Mouse (Mus musculus) olfactory bulb, adult 2 months (tissue): ENCODE data around the gene Tnrc6c. TPM values are rescaled to one million over a fixed set of nuclear protein-coding genes. Genes with fewer than 3 reads are reported as not detected.

Source experiments
- H3K27ac ChIP-seq: fragments of 200-500 bp; 2 replicates; pipeline ENCODE4 v1.5.1; 2012; ENCODE audit warnings: low read depth, low read length; ENCODE audit not compliant: insufficient read depth
- H3K4me1 ChIP-seq: fragments of 200-500 bp; 2 replicates; pipeline ENCODE4 v1.6.1; 2012; ENCODE audit warnings: low read length; ENCODE audit not compliant: control insufficient read depth, insufficient read depth
- H3K4me3 ChIP-seq: fragments of 200-500 bp; 2 replicates; pipeline ENCODE4 v1.5.1; 2012; ENCODE audit warnings: mild to moderate bottlenecking, low read depth, low read length, moderate library complexity; ENCODE audit not compliant: insufficient read depth
- CTCF ChIP-seq: fragments of 200-500 bp; IDR thresholded peaks from 2 replicates; pipeline ENCODE4 v1.5.1; 2012; ENCODE audit warnings: low read depth, mild to moderate bottlenecking, low read length, moderate library complexity; ENCODE audit not compliant: insufficient read depth
- POLR2A ChIP-seq: fragments of 200-500 bp; IDR thresholded peaks from 2 replicates; pipeline ENCODE4 v1.6.1; 2012; ENCODE audit warnings: mild to moderate bottlenecking, low read depth, low read length, moderate library complexity; ENCODE audit not compliant: insufficient read depth
- WGBS: fragments of 180-500 bp; shearing (Covaris S2); methylation state at CpG from one replicate; pipeline ENCODE4 v1.1.7; 2018; 5-methylcytosine and 5-hydroxymethylcytosine counted together
- polyA plus RNA-seq: library from polyadenylated mRNA; stranded (reverse); fragments of >200 nt; gene quantifications from 2 replicates; pipeline ENCODE4 v1.2.4, GENCODE M21; 2012; ENCODE audit warnings: low replicate concordance; ENCODE audit not compliant: missing spikeins, insufficient read depth, insufficient read length

Tnrc6c gene
- polyA plus RNA-seq, 1 experiment = not detected

GRCm38 (mm10) chr11:117663036-117663809 lies 9.1 kb downstream of the Tnrc6c start:
- Histone ChIP-seq H3K27ac (no peak overlapping the region), H3K4me3 (no peak overlapping the region), H3K4me1 (peaks cover 8% of the 10 kb centered on the region)
- TF ChIP-seq POLR2A (no peak), CTCF (no peak)
- 74% methylated on average over 4 of the region's 4 CpGs for WGBS

- Histone ChIP-seq H3K4me1 (peaks cover 8% of the 10 kb centered on the region), H3K4me3 (no peak overlapping the region), H3K27ac (no peak overlapping the region)
- TF ChIP-seq CTCF (no peak), POLR2A (no peak)
These were observed 9.7 kb downstream of the Tnrc6c start for GRCm38 (mm10) chr11:117663810-117664139.

GRCm38 (mm10) chr11:117665189-117665588 lies 11.1 kb downstream of the Tnrc6c start:
- TF ChIP-seq POLR2A (no peak), CTCF (no peak)
- WGBS = 52% methylated on average over 3 of the region's 3 CpGs
- H3K27ac ChIP-seq = no peak overlapping the region
- H3K4me3 ChIP-seq = no peak overlapping the region
- peaks cover 6% of the 10 kb centered on the region for H3K4me1 ChIP-seq

GRCm38 (mm10) chr11:117666563-117666962 lies 12.5 kb downstream of the Tnrc6c start:
- no peak for TF ChIP-seq CTCF
- TF ChIP-seq POLR2A = no peak
- H3K27ac ChIP-seq = no peak overlapping the region
- H3K4me1 ChIP-seq = peaks cover 7% of the 10 kb centered on the region
- H3K4me3 ChIP-seq = no peak overlapping the region

GRCm38 (mm10) chr11:117667152-117667551 lies 13.1 kb downstream of the Tnrc6c start:
- TF ChIP-seq CTCF (no peak), POLR2A (no peak)
- WGBS = 89% methylated on average over 5 of the region's 5 CpGs
- Histone ChIP-seq H3K4me3 (no peak overlapping the region), H3K4me1 (peaks cover 8% of the 10 kb centered on the region), H3K27ac (no peak overlapping the region)

- TF ChIP-seq POLR2A = no peak
- TF ChIP-seq CTCF = no peak
- no peak overlapping the region for H3K4me3 ChIP-seq
- no peak overlapping the region for H3K27ac ChIP-seq
- peaks cover 8% of the 10 kb centered on the region for H3K4me1 ChIP-seq
- WGBS = 60% methylated on average over 5 of the region's 5 CpGs
These were observed 13.7 kb downstream of the Tnrc6c start for GRCm38 (mm10) chr11:117667825-117668224.

- WGBS = 81% methylated on average over 5 of the region's 5 CpGs
These were observed 17.5 kb downstream of the Tnrc6c start for GRCm38 (mm10) chr11:117671626-117672025.

GRCm38 (mm10) chr11:117674531-117674930 lies 20.4 kb downstream of the Tnrc6c start:
- 100% methylated on average over 1 of the region's 1 CpGs for WGBS
- H3K4me3 ChIP-seq = no peak overlapping the region
- no peak for TF ChIP-seq POLR2A
- TF ChIP-seq CTCF = no peak
- H3K27ac ChIP-seq = no peak overlapping the region
- H3K4me1 ChIP-seq = peaks cover 6% of the 10 kb centered on the region

More at GRCm38 (mm10) chr11:117671626-117672025, 17.5 kb downstream of the Tnrc6c start:
- Histone ChIP-seq H3K4me3 (no peak overlapping the region), H3K27ac (no peak overlapping the region), H3K4me1 (peaks cover 7% of the 10 kb centered on the region)
- TF ChIP-seq CTCF = no peak
- TF ChIP-seq POLR2A = no peak

- no peak overlapping the region for H3K27ac ChIP-seq
- WGBS = 6% methylated on average over 2 of the region's 2 CpGs
These were observed 22.6 kb downstream of the Tnrc6c start for GRCm38 (mm10) chr11:117676649-117677048.

More at GRCm38 (mm10) chr11:117676649-117677048, 22.6 kb downstream of the Tnrc6c start:
- H3K4me3 ChIP-seq = no peak overlapping the region
- H3K4me1 ChIP-seq = peaks cover 5% of the 10 kb centered on the region
- TF ChIP-seq POLR2A (no peak), CTCF (no peak)
